Mouse (Mus musculus): ENCODE data around the gene Scarf2. TPM values are rescaled to one million over a fixed set of nuclear protein-coding genes. Genes with fewer than 3 reads are reported as not detected.

Scarf2 gene
- total and polyA plus RNA-seq, 3 experiments = 0.62 to 1.2 TPM; not detected in 1

GRCm38 (mm10) chr16:17812120-17812519, 15.0 kb downstream of the Scarf2 start:
- DNase-seq (ENCODE audit: low read depth, low spot score) = peak; percentile 72
- Histone ChIP-seq H3K4me3 (ENCODE audit: control insufficient read depth in 1 of 2, insufficient read depth in 1 of 2, low read depth in 2 of 2, low read length in 2 of 2) (no peak overlapping the region), H3K9ac (ENCODE audit: control insufficient read depth, low read depth, low read length, poor library complexity, severe bottlenecking) (no peak overlapping the region), H3K27me3 (ENCODE audit: control insufficient read depth in 1 of 2, insufficient read depth in 2 of 2, low read length in 2 of 2) (no peaks in the 10 kb centered on the region), H3K4me1 (ENCODE audit: control insufficient read depth in 1 of 2, insufficient read depth in 2 of 2, low read length in 2 of 2) (peaks cover 2 to 12% of the 10 kb centered on the region in 2 experiments; a peak in 3 of 4 replicates), H3K9me3 (replicated peaks; ENCODE audit: insufficient read depth, low read length) (no peaks in the 10 kb centered on the region), H3K27ac (ENCODE audit: control insufficient read depth, low read depth, low read length) (no peak overlapping the region), H3K79me2 (ENCODE audit: control insufficient read depth, insufficient read depth, low read length, poor library complexity) (peaks cover 2% of the 10 kb centered on the region; the same call in 1 of the 2 replicates), H3K36me3 (ENCODE audit: control insufficient read depth in 1 of 2, insufficient read depth in 2 of 2, low read length in 2 of 2) (peaks cover 0 to 5% of the 10 kb centered on the region in 2 experiments; a peak in 2 of 4 replicates)
- TF ChIP-seq JUND (IDR thresholded peaks at IDR 0.05; ENCODE audit: low read depth, low read length) = no peak
- TF ChIP-seq ETS1 (IDR thresholded peaks at IDR 0.05; ENCODE audit: low read depth, low read length) = no peak
- TF ChIP-seq HCFC1 (IDR thresholded peaks at IDR 0.05; ENCODE audit: low read depth, low read length) = peak; percentile 13; the same call in 1 of the 2 replicates
- TF ChIP-seq ZC3H11A (IDR thresholded peaks at IDR 0.05; ENCODE audit: low read depth, low read length) = peak; percentile 96
- TF ChIP-seq EP300 (IDR thresholded peaks at IDR 0.05; ENCODE audit: low read depth in 1 of 2, low read length in 2 of 2) = no peak
- TF ChIP-seq MEF2A (IDR thresholded peaks at IDR 0.05; ENCODE audit: extremely low read depth, insufficient replicate concordance, low read depth, low read length, poor library complexity, severe bottlenecking) = no peak
- peak; percentile 45 to 97 (median 90) for TF ChIP-seq CTCF (IDR thresholded peaks at IDR 0.05 in 2 of 3, conservative IDR thresholded peaks at IDR 0.05 in 1 of 3; ENCODE audit: control insufficient read depth in 1 of 3, insufficient read depth in 1 of 3, low read depth in 2 of 3, low read length in 3 of 3, poor library complexity in 1 of 3, severe bottlenecking in 1 of 3)
- TF ChIP-seq UBTF (IDR thresholded peaks at IDR 0.05; ENCODE audit: borderline replicate concordance, insufficient read depth, low read depth, low read length) = no peak
- TF ChIP-seq RCOR1 (IDR thresholded peaks at IDR 0.05; ENCODE audit: low read depth, low read length) = no peak
- peak; percentile 30; the same call in 1 of the 2 replicates for TF ChIP-seq MYC (IDR thresholded peaks at IDR 0.05; ENCODE audit: low read depth, low read length)
- TF ChIP-seq BHLHE40 (IDR thresholded peaks at IDR 0.05; ENCODE audit: borderline replicate concordance, low read depth, low read length) = no peak
- TF ChIP-seq ZNF384 (IDR thresholded peaks at IDR 0.05; ENCODE audit: low read depth, low read length) = no peak
- TF ChIP-seq SIN3A (IDR thresholded peaks at IDR 0.05; ENCODE audit: low read length) = peak; percentile 54; the same call in 1 of the 2 replicates
- TF ChIP-seq TBP (IDR thresholded peaks at IDR 0.05; ENCODE audit: low read depth, low read length) = 0 out of 2 replicates have a peak, but pooled peaks have one; percentile 20
- TF ChIP-seq KAT2A (conservative IDR thresholded peaks at IDR 0.05; ENCODE audit: low read depth, low read length) = no peak
- TF ChIP-seq SMC3 (IDR thresholded peaks at IDR 0.05; ENCODE audit: low read depth, low read length) = peak; percentile 96
- no peak for TF ChIP-seq MXI1 (IDR thresholded peaks at IDR 0.05; ENCODE audit: low read depth, low read length)
- peak; percentile 97 for TF ChIP-seq RAD21 (IDR thresholded peaks at IDR 0.05; ENCODE audit: low read depth, low read length)
- no peak for TF ChIP-seq NRF1 (IDR thresholded peaks at IDR 0.05; ENCODE audit: insufficient read depth, low read depth, low read length, poor library complexity, severe bottlenecking)

- H3K27me3 ChIP-seq (ENCODE audit: control insufficient read depth in 1 of 2, insufficient read depth in 2 of 2, low read length in 2 of 2) = no peaks in the 10 kb centered on the region
- no peak for DNase-seq (ENCODE audit: low read depth, low spot score)
- H3K4me3 ChIP-seq (ENCODE audit: control insufficient read depth in 1 of 2, insufficient read depth in 1 of 2, low read depth in 2 of 2, low read length in 2 of 2) = no peak overlapping the region
- no peaks in the 10 kb centered on the region; a peak in 1 of 4 replicates for H3K36me3 ChIP-seq (ENCODE audit: control insufficient read depth in 1 of 2, insufficient read depth in 2 of 2, low read length in 2 of 2)
- H3K4me1 ChIP-seq (ENCODE audit: control insufficient read depth in 1 of 2, insufficient read depth in 2 of 2, low read length in 2 of 2) = peaks cover 0 to 6% of the 10 kb centered on the region in 2 experiments; a peak in 1 of 4 replicates
- H3K9ac ChIP-seq (ENCODE audit: control insufficient read depth, low read depth, low read length, poor library complexity, severe bottlenecking) = no peak overlapping the region
- H3K79me2 ChIP-seq (ENCODE audit: control insufficient read depth, insufficient read depth, low read length, poor library complexity) = no peaks in the 10 kb centered on the region
- H3K27ac ChIP-seq (ENCODE audit: control insufficient read depth, low read depth, low read length) = no peak overlapping the region
- H3K9me3 ChIP-seq (replicated peaks; ENCODE audit: insufficient read depth, low read length) = no peaks in the 10 kb centered on the region
- TF ChIP-seq CHD2 (IDR thresholded peaks at IDR 0.05; ENCODE audit: low read length) (no peak), ZMIZ1 (IDR thresholded peaks at IDR 0.05; ENCODE audit: low read depth, low read length) (no peak), MAZ (IDR thresholded peaks at IDR 0.05; ENCODE audit: low read depth, low read length) (no peak), TAL1 (IDR thresholded peaks at IDR 0.05; ENCODE audit: low read length) (no peak), HCFC1 (IDR thresholded peaks at IDR 0.05; ENCODE audit: low read depth, low read length) (no peak), TCF12 (IDR thresholded peaks at IDR 0.05; ENCODE audit: low read depth, low read length) (no peak), GABPA (IDR thresholded peaks at IDR 0.05; ENCODE audit: low read depth, low read length) (no peak), SMC3 (IDR thresholded peaks at IDR 0.05; ENCODE audit: low read depth, low read length) (no peak), ZNF384 (IDR thresholded peaks at IDR 0.05; ENCODE audit: low read depth, low read length) (no peak), NELFE (IDR thresholded peaks at IDR 0.05; ENCODE audit: low read depth, low read length) (no peak), MEF2A (IDR thresholded peaks at IDR 0.05; ENCODE audit: extremely low read depth, insufficient replicate concordance, low read depth, low read length, poor library complexity, severe bottlenecking) (no peak), POLR2AphosphoS2 (IDR thresholded peaks at IDR 0.05; ENCODE audit: low read length) (no peak), ZKSCAN1 (IDR thresholded peaks at IDR 0.05; ENCODE audit: low read depth, low read length) (no peak), CHD1 (IDR thresholded peaks at IDR 0.05; ENCODE audit: low read depth, low read length) (no peak), MYB (IDR thresholded peaks at IDR 0.05; ENCODE audit: low read depth, low read length) (no peak), GATA1 (IDR thresholded peaks at IDR 0.05; ENCODE audit: low read depth, low read length) (no peak), NRF1 (IDR thresholded peaks at IDR 0.05; ENCODE audit: insufficient read depth, low read depth, low read length, poor library complexity, severe bottlenecking) (no peak)
Measured at GRCm38 (mm10) chr16:17813173-17813572, 16.1 kb downstream of the Scarf2 start.
